Mouse (Mus musculus): ENCODE results near the gene Mplkip. TPM values are rescaled to one million over a fixed set of nuclear protein-coding genes. Genes with fewer than 3 reads are reported as not detected.

Mplkip gene
- 29.6 and 34.7 TPM in 2 replicates for polyA plus RNA-seq (2015; fragmentation: Nextera tagmentation; extraction: Ambion mirVana)

DNA sequence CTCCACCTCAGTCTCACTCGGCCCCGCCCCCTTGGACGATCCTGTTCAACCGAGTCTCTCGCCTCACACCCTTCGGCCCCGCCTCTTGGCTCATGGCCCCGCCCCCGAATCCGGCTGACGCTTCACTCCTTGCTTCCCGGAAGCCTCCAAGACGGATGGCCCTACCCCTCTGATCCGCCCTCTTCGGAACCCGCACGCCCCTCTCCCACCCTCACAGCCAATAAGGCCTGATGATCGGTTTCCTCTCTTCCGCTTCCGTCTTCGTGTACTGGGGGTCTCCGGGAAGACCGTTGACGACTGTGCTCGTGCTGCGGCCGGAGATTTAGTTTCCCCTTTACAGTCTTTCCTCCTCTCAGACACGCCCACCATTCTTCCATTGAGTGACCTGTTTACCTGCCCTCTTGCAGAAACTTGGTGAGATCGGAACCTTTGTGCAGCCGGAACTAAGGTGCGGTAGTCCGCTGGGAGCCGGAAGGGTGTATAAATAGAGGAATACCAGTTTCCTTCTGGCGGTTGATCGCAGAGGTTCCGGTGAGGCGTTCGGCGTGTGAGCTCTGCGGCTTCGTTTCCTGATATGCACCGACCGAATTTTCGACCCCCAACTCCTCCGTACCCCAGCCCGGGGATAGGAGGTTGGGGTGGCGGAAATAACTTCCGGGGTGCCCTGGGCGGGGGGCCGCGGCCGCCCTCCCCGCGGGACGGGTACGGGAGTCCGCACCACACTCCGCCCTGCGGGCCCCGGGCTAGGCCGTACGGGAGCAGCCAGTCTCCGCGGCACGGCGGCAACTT is at the start of gene Mplkip, which contains the start of gene Sugct:
Gene Mplkip, plus strand, starts transcription at position 282 of the 789 bp plus-strand sequence.
Gene Sugct, minus strand, starts transcription at position 643 of the 789 bp plus-strand sequence.
- Histone ChIP-seq H3K4me2 (replicated peaks; ENCODE audit: low read depth) (peak within 1 kb of the TSS; percentile 79), H3K4me3 (ENCODE audit: low read depth, low read length) (peak within 1 kb of the TSS; percentile 84), H3K9ac (ENCODE audit: low read depth, low read length) (peak within 1 kb of the TSS; percentile 96), H3K27me3 (replicated peaks; ENCODE audit: control insufficient read depth, insufficient read depth, low read length) (no peaks in the 10 kb centered on the region), H3K4me1 (replicated peaks; ENCODE audit: control insufficient read depth, insufficient read depth, low read length) (peaks cover 6% of the 10 kb centered on the region), H3K9me3 (ENCODE audit: control insufficient read depth) (no peaks in the 10 kb centered on the region), H3K36me3 (ENCODE audit: control insufficient read depth, insufficient read depth) (no peaks in the 10 kb centered on the region), H3K27ac (ENCODE audit: low read depth, low read length) (peak within 1 kb of the TSS; percentile 94)
- WGBS = under 1% methylated on average over 53 of the region's 66 CpGs
- TF ChIP-seq CTCF (IDR thresholded peaks at IDR 0.05; ENCODE audit: low read depth) = no peak
- peak; percentile 98 for ATAC-seq

DNA sequence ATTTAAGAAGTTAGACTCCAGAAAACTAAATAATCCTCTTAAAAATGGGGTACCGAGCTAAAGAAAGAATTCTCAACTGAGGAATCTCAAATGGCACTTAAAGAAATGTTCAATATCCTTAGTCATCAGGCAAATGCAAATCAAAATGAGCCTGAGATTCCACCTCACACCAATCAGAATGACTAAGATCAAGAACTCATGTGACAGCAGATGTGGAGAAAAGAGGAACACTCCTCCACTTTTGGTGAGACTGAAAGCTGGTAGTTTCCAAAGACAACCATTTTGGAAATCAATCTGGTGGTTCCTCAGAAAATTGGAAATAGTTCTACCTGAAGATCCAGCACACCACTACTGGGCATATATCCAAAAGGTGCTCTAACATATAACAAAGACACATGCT is 27.6 kb upstream of the Mplkip start:
- H3K9ac ChIP-seq (ENCODE audit: low read depth, low read length) = no peak overlapping the region
- H3K9me3 ChIP-seq (ENCODE audit: control insufficient read depth) = no peaks in the 10 kb centered on the region
- WGBS = 83% methylated on average over 1 of the region's 1 CpGs
- H3K27me3 ChIP-seq (replicated peaks; ENCODE audit: control insufficient read depth, insufficient read depth, low read length) = no peaks in the 10 kb centered on the region
- H3K4me2 ChIP-seq (replicated peaks; ENCODE audit: low read depth) = no peak overlapping the region
- H3K27ac ChIP-seq (ENCODE audit: low read depth, low read length) = no peak overlapping the region
- no peaks in the 10 kb centered on the region for H3K4me1 ChIP-seq (replicated peaks; ENCODE audit: control insufficient read depth, insufficient read depth, low read length)
- ATAC-seq = no peak
- no peak overlapping the region for H3K4me3 ChIP-seq (ENCODE audit: low read depth, low read length)
- no peak for TF ChIP-seq CTCF (IDR thresholded peaks at IDR 0.05; ENCODE audit: low read depth)
- no peaks in the 10 kb centered on the region for H3K36me3 ChIP-seq (ENCODE audit: control insufficient read depth, insufficient read depth)

DNA sequence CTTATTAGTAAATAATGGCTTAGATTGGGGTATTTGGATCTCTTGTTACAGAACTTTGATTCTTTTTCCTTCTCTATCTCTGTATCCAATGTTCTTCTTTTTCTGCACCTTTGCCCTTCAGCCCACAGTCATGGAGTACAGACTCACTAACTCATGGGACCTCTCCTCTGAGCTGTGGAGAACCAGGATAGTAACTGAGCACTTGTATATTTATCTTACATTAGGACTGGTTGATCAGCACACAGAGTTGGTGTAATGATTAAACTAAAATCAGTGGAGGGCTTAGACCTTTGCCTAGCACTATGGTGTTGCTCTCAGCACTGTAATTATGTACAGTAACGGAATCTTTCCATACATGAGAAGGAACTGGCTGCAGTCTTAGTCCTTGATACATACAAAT is 23.9 kb upstream of the Mplkip start:
- Histone ChIP-seq H3K9me3 (ENCODE audit: control insufficient read depth) (no peaks in the 10 kb centered on the region), H3K4me1 (replicated peaks; ENCODE audit: control insufficient read depth, insufficient read depth, low read length) (no peaks in the 10 kb centered on the region), H3K36me3 (ENCODE audit: control insufficient read depth, insufficient read depth) (no peaks in the 10 kb centered on the region), H3K4me3 (ENCODE audit: low read depth, low read length) (no peak overlapping the region), H3K27ac (ENCODE audit: low read depth, low read length) (no peak overlapping the region), H3K27me3 (replicated peaks; ENCODE audit: control insufficient read depth, insufficient read depth, low read length) (no peaks in the 10 kb centered on the region), H3K9ac (ENCODE audit: low read depth, low read length) (no peak overlapping the region), H3K4me2 (replicated peaks; ENCODE audit: low read depth) (no peak overlapping the region)
- TF ChIP-seq CTCF (IDR thresholded peaks at IDR 0.05; ENCODE audit: low read depth) = no peak
- ATAC-seq = no peak
- WGBS = 20% methylated on average over 1 of the region's 1 CpGs

DNA sequence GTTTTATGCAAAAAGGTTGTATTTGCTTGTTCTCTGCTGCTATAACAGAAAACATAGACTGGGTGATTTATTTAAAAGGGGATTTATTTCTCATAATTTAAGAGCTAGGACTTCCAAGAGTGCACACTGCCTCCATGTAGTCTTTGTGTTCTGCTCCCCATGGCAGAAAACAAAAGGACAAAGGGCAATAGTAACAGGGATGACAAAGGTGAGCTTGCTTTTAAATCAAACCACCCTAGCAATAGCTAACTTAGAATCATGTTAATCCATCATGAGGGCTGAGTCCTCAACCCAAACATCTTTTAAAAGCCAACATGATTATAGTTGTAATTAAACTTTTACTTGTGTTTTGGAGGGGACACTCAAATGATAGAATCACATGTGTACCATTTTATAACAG is 5.5 kb upstream of the Mplkip start:
- Histone ChIP-seq H3K9ac (ENCODE audit: low read depth, low read length) (no peak overlapping the region), H3K4me3 (ENCODE audit: low read depth, low read length) (no peak overlapping the region), H3K4me2 (replicated peaks; ENCODE audit: low read depth) (no peak overlapping the region), H3K4me1 (replicated peaks; ENCODE audit: control insufficient read depth, insufficient read depth, low read length) (peaks cover 6% of the 10 kb centered on the region), H3K27me3 (replicated peaks; ENCODE audit: control insufficient read depth, insufficient read depth, low read length) (no peaks in the 10 kb centered on the region), H3K27ac (ENCODE audit: low read depth, low read length) (no peak overlapping the region), H3K9me3 (ENCODE audit: control insufficient read depth) (no peaks in the 10 kb centered on the region), H3K36me3 (ENCODE audit: control insufficient read depth, insufficient read depth) (no peaks in the 10 kb centered on the region)
- TF ChIP-seq CTCF (IDR thresholded peaks at IDR 0.05; ENCODE audit: low read depth) = no peak
- ATAC-seq = no peak

DNA sequence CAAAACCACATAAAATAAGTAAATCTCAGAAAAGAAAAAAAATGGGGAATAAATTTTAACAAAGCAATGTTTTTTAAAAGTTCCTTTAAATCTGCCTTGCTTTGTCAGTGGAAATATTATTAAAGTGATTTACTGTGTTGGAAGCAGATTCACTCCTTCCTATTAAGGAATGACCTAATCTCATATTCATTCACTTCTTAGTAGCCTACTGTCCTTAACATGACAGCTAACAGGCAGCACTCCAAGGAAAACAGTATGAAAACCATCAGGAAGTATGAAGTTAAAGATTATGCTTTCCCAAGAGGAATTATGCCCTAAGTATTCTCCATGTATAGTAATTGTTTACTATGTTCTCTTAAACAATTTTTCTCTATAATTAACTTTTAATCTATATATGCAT is 4.3 kb upstream of the Mplkip start:
- H3K36me3 ChIP-seq (ENCODE audit: control insufficient read depth, insufficient read depth) = no peaks in the 10 kb centered on the region
- H3K9ac ChIP-seq (ENCODE audit: low read depth, low read length) = no peak overlapping the region
- H3K27me3 ChIP-seq (replicated peaks; ENCODE audit: control insufficient read depth, insufficient read depth, low read length) = no peaks in the 10 kb centered on the region
- ATAC-seq = no peak
- TF ChIP-seq CTCF (IDR thresholded peaks at IDR 0.05; ENCODE audit: low read depth) = no peak
- no peak overlapping the region for H3K4me2 ChIP-seq (replicated peaks; ENCODE audit: low read depth)
- H3K4me1 ChIP-seq (replicated peaks; ENCODE audit: control insufficient read depth, insufficient read depth, low read length) = peaks cover 6% of the 10 kb centered on the region
- no peaks in the 10 kb centered on the region for H3K9me3 ChIP-seq (ENCODE audit: control insufficient read depth)
- H3K27ac ChIP-seq (ENCODE audit: low read depth, low read length) = no peak overlapping the region
- H3K4me3 ChIP-seq (ENCODE audit: low read depth, low read length) = no peak overlapping the region

DNA sequence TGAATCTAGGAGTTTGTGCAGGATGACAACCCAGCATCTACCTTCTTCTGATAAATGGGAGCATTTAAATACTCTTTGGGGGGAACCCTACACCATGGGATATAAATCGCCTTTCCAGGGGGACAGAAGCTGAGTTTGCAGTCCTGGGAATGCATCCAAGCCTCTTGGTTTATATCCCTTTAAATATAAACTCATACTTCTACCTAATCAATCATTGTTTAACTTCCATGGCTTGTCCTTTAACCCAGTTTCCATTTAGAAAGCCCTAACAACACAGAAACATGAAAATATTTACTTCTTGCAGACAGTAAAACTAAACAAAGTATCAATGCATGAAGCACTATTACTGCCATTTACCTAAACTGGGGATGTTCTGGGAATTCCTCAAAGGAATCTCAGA is 3.6 kb upstream of the Mplkip start:
- H3K36me3 ChIP-seq (ENCODE audit: control insufficient read depth, insufficient read depth) = no peaks in the 10 kb centered on the region
- H3K4me3 ChIP-seq (ENCODE audit: low read depth, low read length) = no peak overlapping the region
- no peaks in the 10 kb centered on the region for H3K27me3 ChIP-seq (replicated peaks; ENCODE audit: control insufficient read depth, insufficient read depth, low read length)
- no peak overlapping the region for H3K9ac ChIP-seq (ENCODE audit: low read depth, low read length)
- 49% methylated on average over 1 of the region's 1 CpGs for WGBS
- peaks cover 6% of the 10 kb centered on the region for H3K4me1 ChIP-seq (replicated peaks; ENCODE audit: control insufficient read depth, insufficient read depth, low read length)
- H3K4me2 ChIP-seq (replicated peaks; ENCODE audit: low read depth) = no peak overlapping the region
- TF ChIP-seq CTCF (IDR thresholded peaks at IDR 0.05; ENCODE audit: low read depth) = no peak
- no peaks in the 10 kb centered on the region for H3K9me3 ChIP-seq (ENCODE audit: control insufficient read depth)
- H3K27ac ChIP-seq (ENCODE audit: low read depth, low read length) = no peak overlapping the region
- ATAC-seq = no peak
